Mouse (Mus musculus) hindbrain, embryonic 12.5 days (tissue): Measurements from ENCODE around the gene Lhcgr. TPM values are rescaled to one million over a fixed set of nuclear protein-coding genes. Genes with fewer than 3 reads are reported as not detected.

Experiments
- ATAC-seq: fragments of 200-750 bp; cut with Nextera tagmentation; 2 replicates; pipeline ENCODE4 v1.8.0; 2017; ENCODE audit warnings: moderate TSS enrichment; ENCODE audit not compliant: low FRiP score
- H3K27ac ChIP-seq: fragments of 300-500 bp; sonication (generic); 2 replicates; pipeline ENCODE4 v1.5.1; 2016; ENCODE audit warnings: mild to moderate bottlenecking
- H3K27me3 ChIP-seq: fragments of 300-500 bp; sonication (generic); 2 replicates; pipeline ENCODE4 v1.6.1; 2016; ENCODE audit warnings: mild to moderate bottlenecking
- H3K36me3 ChIP-seq: fragments of 300-500 bp; sonication (generic); 2 replicates; pipeline ENCODE4 v1.6.1; 2016; ENCODE audit warnings: mild to moderate bottlenecking
- H3K4me1 ChIP-seq: fragments of 300-500 bp; sonication (generic); 2 replicates; pipeline ENCODE4 v1.6.1; 2016
- H3K4me2 ChIP-seq: fragments of 300-500 bp; sonication (generic); replicated peaks from 2 replicates; pipeline ENCODE4 v1.6.1; 2016; ENCODE audit warnings: mild to moderate bottlenecking
- H3K4me3 ChIP-seq: fragments of 300-500 bp; sonication (generic); 2 replicates; pipeline ENCODE4 v1.5.1; 2016; ENCODE audit warnings: mild to moderate bottlenecking
- H3K9ac ChIP-seq: fragments of 300-500 bp; sonication (generic); 2 replicates; pipeline ENCODE4 v1.6.1; 2016; ENCODE audit warnings: mild to moderate bottlenecking, moderate library complexity
- H3K9me3 ChIP-seq: fragments of 300-500 bp; sonication (generic); replicated peaks from 2 replicates; pipeline ENCODE4 v1.6.1; 2016; ENCODE audit warnings: mild to moderate bottlenecking
- WGBS: fragments of 180-500 bp; shearing (Covaris S2); methylation state at CpG from one replicate; pipeline ENCODE4 v1.1.7; 2016; 5-methylcytosine and 5-hydroxymethylcytosine counted together
- polyA plus RNA-seq: library from polyadenylated mRNA; unstranded; fragments of >200 nt; fragmentation: Nextera tagmentation; extraction: Ambion mirVana; gene quantifications from 2 replicates; pipeline ENCODE4 v1.2.1, GENCODE M21; 2016

Gene Lhcgr
- polyA plus RNA-seq, 1 experiment from 2014 or later, result 1.1 TPM

DNA sequence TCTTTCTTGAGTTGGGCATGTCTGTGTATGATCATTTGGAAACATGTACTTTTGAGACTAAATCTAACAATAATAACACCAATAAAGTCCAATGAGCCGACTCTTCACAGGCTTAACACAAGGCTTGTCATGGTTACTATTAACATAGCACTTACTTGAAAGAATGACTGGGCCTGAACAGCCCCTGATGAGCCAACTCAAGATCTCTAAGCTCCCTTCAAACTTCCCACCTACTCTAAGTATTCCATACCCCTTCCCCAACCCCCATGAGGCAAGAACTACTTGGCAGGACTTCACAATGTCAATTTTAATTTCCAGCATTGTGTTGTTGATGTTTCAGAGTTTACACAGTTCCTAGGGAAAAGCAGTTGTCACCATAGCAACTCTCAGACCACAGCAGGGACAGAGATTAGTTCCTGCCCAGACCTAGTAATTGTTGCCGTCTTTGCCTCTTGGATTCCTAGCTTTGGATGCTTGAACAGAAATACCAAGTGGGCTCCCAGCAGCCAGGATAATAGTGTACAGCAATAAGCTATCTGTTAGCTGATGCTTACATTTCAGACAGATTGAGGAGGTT is 22.4 kb downstream of the Lhcgr start:
- Histone ChIP-seq H3K36me3 (no peaks in the 10 kb centered on the region), H3K9me3 (peaks cover 6% of the 10 kb centered on the region; the same call in 1 of the 2 replicates), H3K4me2 (no peak overlapping the region), H3K27me3 (no peaks in the 10 kb centered on the region), H3K27ac (no peak overlapping the region), H3K9ac (no peak overlapping the region), H3K4me1 (peaks cover 11% of the 10 kb centered on the region), H3K4me3 (no peak overlapping the region)
- no peak; the same call in 1 of the 2 replicates for ATAC-seq
- WGBS, result 59% methylated on average over 2 of the region's 2 CpGs

- no peak for ATAC-seq
- Histone ChIP-seq H3K4me3 (no peak overlapping the region), H3K27ac (no peak overlapping the region)
Observed at GRCm38 (mm10) chr17:88766857-88767256, 24.9 kb downstream of the Lhcgr start.

DNA sequence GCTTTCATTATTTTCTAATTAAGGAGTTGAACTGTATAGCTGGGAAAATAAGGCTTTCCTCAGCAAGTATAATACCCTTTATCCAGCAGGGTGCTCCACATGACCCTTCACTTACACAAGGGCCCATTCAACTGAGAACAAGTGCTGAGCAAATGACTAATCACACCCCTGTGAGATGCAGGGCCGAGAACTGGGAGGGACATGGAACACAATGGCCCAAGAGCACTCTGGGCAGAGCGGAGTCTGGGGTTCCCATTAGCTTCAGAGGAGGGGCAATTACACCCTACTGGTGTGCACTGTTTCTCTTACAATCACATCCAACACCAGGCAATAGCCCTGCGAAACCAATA is 27.7 kb downstream of the Lhcgr start:
- H3K27ac ChIP-seq, result no peak overlapping the region
- H3K4me1 ChIP-seq, result peaks cover 18% of the 10 kb centered on the region
- H3K4me2 ChIP-seq, result no peak overlapping the region
- H3K9me3 ChIP-seq, result peaks cover 6% of the 10 kb centered on the region; the same call in 1 of the 2 replicates
- no peak overlapping the region for H3K9ac ChIP-seq
- no peaks in the 10 kb centered on the region; the same call in 1 of the 2 replicates for H3K27me3 ChIP-seq
- peak; percentile 89 for ATAC-seq
- 9% methylated on average over 3 of the region's 3 CpGs for WGBS
- H3K36me3 ChIP-seq, result no peaks in the 10 kb centered on the region
- no peak overlapping the region for H3K4me3 ChIP-seq

More at GRCm38 (mm10) chr17:88766857-88767256, 24.9 kb downstream of the Lhcgr start:
- Histone ChIP-seq H3K36me3 (no peaks in the 10 kb centered on the region), H3K4me2 (no peak overlapping the region), H3K9me3 (peaks cover 6% of the 10 kb centered on the region; the same call in 1 of the 2 replicates), H3K27me3 (no peaks in the 10 kb centered on the region), H3K4me1 (peaks cover 19% of the 10 kb centered on the region), H3K9ac (no peak overlapping the region)
- WGBS, result 88% methylated on average over 6 of the region's 6 CpGs

DNA sequence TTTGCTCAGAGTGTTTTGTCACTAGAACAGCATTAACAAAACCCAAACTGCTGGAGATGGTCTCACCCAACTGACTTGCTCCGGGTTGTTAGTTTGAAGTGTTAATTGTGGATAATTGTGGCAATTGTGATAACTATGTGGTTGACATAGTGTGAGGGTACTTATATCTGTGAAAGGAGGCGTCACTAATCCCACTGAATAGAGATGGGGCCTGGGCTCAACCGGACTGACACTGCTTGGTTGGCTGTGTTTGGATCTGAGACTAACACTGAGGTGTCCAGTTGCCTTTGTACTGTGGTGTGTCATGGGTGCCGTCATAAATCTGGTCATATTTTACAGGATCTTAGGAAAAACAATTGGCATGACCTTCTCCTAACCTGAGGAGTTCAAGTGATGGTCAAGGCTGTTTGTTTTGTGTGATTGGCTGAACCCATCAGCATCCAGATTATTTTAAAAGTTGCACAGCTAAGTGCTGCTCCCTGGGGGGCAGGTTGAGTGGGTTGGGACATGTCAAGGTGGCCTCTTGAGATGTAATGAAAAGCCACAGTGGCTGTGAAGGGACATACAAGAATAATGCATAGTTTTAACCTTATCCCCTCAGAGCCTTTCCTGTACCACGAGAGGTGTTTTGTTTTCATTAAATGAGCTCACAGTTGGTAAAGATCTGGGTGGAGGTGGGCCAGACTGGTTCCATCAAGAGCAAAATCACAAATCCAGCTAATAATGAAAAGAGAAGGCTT is 28.2 kb downstream of the Lhcgr start:
- Histone ChIP-seq H3K27ac (no peak overlapping the region), H3K9ac (no peak overlapping the region), H3K4me2 (no peak overlapping the region), H3K4me3 (no peak overlapping the region), H3K4me1 (peaks cover 20% of the 10 kb centered on the region), H3K27me3 (no peaks in the 10 kb centered on the region; the same call in 1 of the 2 replicates), H3K9me3 (peaks cover 6% of the 10 kb centered on the region; the same call in 1 of the 2 replicates), H3K36me3 (no peaks in the 10 kb centered on the region)
- 19% methylated on average over 5 of the region's 5 CpGs for WGBS
- peak; percentile 62 for ATAC-seq

GRCm38 (mm10) chr17:88758003-88758437 is 33.8 kb downstream of the Lhcgr start:
- H3K9ac ChIP-seq, result no peak overlapping the region
- no peaks in the 10 kb centered on the region for H3K36me3 ChIP-seq
- no peaks in the 10 kb centered on the region for H3K9me3 ChIP-seq
- 11% methylated on average over 9 of the region's 9 CpGs for WGBS
- H3K27ac ChIP-seq, result peak overlapping the region; percentile 80
- H3K4me2 ChIP-seq, result peak overlapping the region; percentile 13; the same call in 1 of the 2 replicates
- H3K4me1 ChIP-seq, result peaks cover 43% of the 10 kb centered on the region
- peak; percentile 77 for ATAC-seq
- H3K4me3 ChIP-seq, result no peak overlapping the region
- H3K27me3 ChIP-seq, result no peaks in the 10 kb centered on the region; the same call in 1 of the 2 replicates

- Histone ChIP-seq H3K36me3 (no peaks in the 10 kb centered on the region), H3K27me3 (no peaks in the 10 kb centered on the region), H3K9me3 (no peaks in the 10 kb centered on the region), H3K4me2 (no peak overlapping the region), H3K9ac (no peak overlapping the region), H3K4me1 (peaks cover 43% of the 10 kb centered on the region), H3K27ac (no peak overlapping the region), H3K4me3 (no peak overlapping the region)
- WGBS, result 74% methylated on average over 6 of the region's 6 CpGs
- no peak for ATAC-seq
Observed at GRCm38 (mm10) chr17:88755776-88756175, 36.0 kb downstream of the Lhcgr start.

GRCm38 (mm10) chr17:88753472-88753857 is 38.3 kb downstream of the Lhcgr start:
- no peaks in the 10 kb centered on the region for H3K27me3 ChIP-seq
- no peak overlapping the region for H3K27ac ChIP-seq
- no peak overlapping the region for H3K4me3 ChIP-seq
- WGBS, result 52% methylated on average over 12 of the region's 12 CpGs
- no peaks in the 10 kb centered on the region for H3K9me3 ChIP-seq
- no peak overlapping the region for H3K9ac ChIP-seq
- H3K36me3 ChIP-seq, result no peaks in the 10 kb centered on the region
- no peak for ATAC-seq
- peaks cover 40% of the 10 kb centered on the region for H3K4me1 ChIP-seq
- H3K4me2 ChIP-seq, result peak overlapping the region; percentile 30; the same call in 1 of the 2 replicates

DNA sequence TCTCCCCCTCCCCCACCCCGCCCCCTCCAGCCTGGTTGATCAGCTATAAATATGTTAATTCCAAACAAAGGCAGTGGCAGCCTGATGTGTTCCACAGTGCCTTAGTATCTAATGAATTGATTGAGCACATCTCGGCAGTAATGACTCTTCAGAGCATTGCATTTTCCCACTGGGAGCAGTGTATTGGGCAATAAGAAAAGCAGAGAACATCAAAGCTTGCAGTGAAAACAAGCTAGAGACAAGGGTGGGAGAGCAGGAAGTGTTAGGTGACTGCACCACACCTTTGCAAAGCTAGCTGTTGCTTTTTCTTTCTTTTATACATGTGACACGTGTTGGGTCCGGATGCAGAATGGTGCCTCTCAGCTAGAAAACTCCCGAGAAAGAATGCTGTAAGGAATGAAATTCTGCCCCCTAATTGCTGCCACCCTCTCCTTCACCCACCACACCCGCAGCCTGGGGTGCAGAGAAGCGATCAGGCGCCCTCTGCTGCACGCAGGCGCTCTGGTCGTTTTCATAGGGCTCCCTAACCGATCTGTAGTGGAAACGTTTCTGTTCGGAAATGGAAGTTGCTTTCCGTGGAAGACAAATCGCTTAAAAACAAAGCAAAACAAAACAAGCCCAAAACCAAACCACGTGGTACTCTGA is 38.8 kb downstream of the Lhcgr start:
- H3K27ac ChIP-seq, result no peak overlapping the region
- no peak overlapping the region for H3K9ac ChIP-seq
- no peaks in the 10 kb centered on the region for H3K27me3 ChIP-seq
- peak overlapping the region; percentile 30; the same call in 1 of the 2 replicates for H3K4me2 ChIP-seq
- H3K4me1 ChIP-seq, result peaks cover 35% of the 10 kb centered on the region
- H3K36me3 ChIP-seq, result no peaks in the 10 kb centered on the region
- no peaks in the 10 kb centered on the region for H3K9me3 ChIP-seq
- 8% methylated on average over 17 of the region's 17 CpGs for WGBS
- ATAC-seq, result peak; percentile 62
- H3K4me3 ChIP-seq, result no peak overlapping the region

- Histone ChIP-seq H3K27me3 (no peaks in the 10 kb centered on the region), H3K36me3 (no peaks in the 10 kb centered on the region), H3K4me2 (no peak overlapping the region), H3K9ac (no peak overlapping the region), H3K27ac (no peak overlapping the region), H3K9me3 (no peaks in the 10 kb centered on the region), H3K4me1 (peaks cover 22% of the 10 kb centered on the region), H3K4me3 (no peak overlapping the region)
- WGBS, result 65% methylated on average over 8 of the region's 8 CpGs
- no peak for ATAC-seq
Observed at GRCm38 (mm10) chr17:88749646-88750045, 42.1 kb downstream of the Lhcgr start.

- Histone ChIP-seq H3K27me3 (no peaks in the 10 kb centered on the region), H3K4me2 (no peak overlapping the region), H3K9me3 (no peaks in the 10 kb centered on the region), H3K27ac (no peak overlapping the region), H3K4me3 (no peak overlapping the region), H3K9ac (no peak overlapping the region), H3K4me1 (peaks cover 2% of the 10 kb centered on the region; the same call in 1 of the 2 replicates), H3K36me3 (no peaks in the 10 kb centered on the region)
- peak; percentile 74 for ATAC-seq
- 31% methylated on average over 8 of the region's 8 CpGs for WGBS
Observed at GRCm38 (mm10) chr17:88706231-88706649, 85.5 kb downstream of the Lhcgr start.

DNA sequence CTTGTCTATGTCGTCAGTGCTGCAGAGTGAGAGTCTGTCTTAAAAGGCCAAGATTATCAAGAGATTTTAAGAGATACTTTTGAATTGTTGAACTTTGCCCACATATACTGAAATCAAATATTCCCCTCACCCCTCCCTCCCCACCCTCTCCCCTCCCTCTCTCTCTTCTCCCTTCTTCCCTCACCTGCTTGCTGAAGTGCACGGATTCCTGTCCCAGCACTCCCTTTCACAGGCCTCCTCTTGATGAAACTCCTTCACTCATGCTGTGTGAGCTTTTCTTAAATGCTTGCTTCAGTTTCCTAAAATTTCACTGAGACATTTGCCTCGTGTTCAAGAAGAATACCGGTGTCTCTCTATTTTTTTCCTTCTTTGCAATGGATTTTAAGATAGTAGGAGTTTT is 88.7 kb downstream of the Lhcgr start:
- Histone ChIP-seq H3K4me1 (peaks cover 2% of the 10 kb centered on the region; the same call in 1 of the 2 replicates), H3K9ac (no peak overlapping the region), H3K27ac (no peak overlapping the region), H3K27me3 (no peaks in the 10 kb centered on the region), H3K36me3 (no peaks in the 10 kb centered on the region), H3K4me3 (no peak overlapping the region), H3K9me3 (no peaks in the 10 kb centered on the region), H3K4me2 (no peak overlapping the region)
- WGBS, result 45% methylated on average over 4 of the region's 4 CpGs
- ATAC-seq, result no peak

GRCm38 (mm10) chr17:88702345-88702744 is 89.4 kb downstream of the Lhcgr start:
- no peaks in the 10 kb centered on the region for H3K36me3 ChIP-seq
- no peaks in the 10 kb centered on the region for H3K27me3 ChIP-seq
- no peak for ATAC-seq
- no peaks in the 10 kb centered on the region for H3K9me3 ChIP-seq
- H3K27ac ChIP-seq, result no peak overlapping the region
- no peak overlapping the region for H3K9ac ChIP-seq
- peaks cover 2% of the 10 kb centered on the region; the same call in 1 of the 2 replicates for H3K4me1 ChIP-seq
- 44% methylated on average over 6 of the region's 6 CpGs for WGBS
- H3K4me3 ChIP-seq, result no peak overlapping the region
- no peak overlapping the region for H3K4me2 ChIP-seq
